Mouse (Mus musculus): ENCODE data around the gene Rab30. TPM values are rescaled to one million over a fixed set of nuclear protein-coding genes. Genes with fewer than 3 reads are reported as not detected.

The Rab30 gene
- polyA plus RNA-seq, 1 experiment from 2014 or later = 20.9 TPM

- Histone ChIP-seq H3K9ac (ENCODE audit: low read length) (no peak overlapping the region), H3K36me3 (ENCODE audit: control insufficient read depth, insufficient read depth, low read length) (no peaks in the 10 kb centered on the region), H3K27ac (ENCODE audit: low read length) (no peak overlapping the region), H3K4me1 (ENCODE audit: control insufficient read depth, insufficient read depth, low read length) (0 out of 2 replicates have a peak, but pooled peaks cover 6% of the 10 kb centered on the region), H3K27me3 (ENCODE audit: control insufficient read depth, insufficient read depth, low read length) (no peaks in the 10 kb centered on the region), H3K4me3 (replicated peaks; ENCODE audit: low read length) (no peak overlapping the region), H3K9me3 (replicated peaks; ENCODE audit: control insufficient read depth, low read length) (no peaks in the 10 kb centered on the region), H3K4me2 (ENCODE audit: low read depth, low read length) (no peak overlapping the region)
- 67% methylated on average over 10 of the region's 10 CpGs for WGBS
- no peak for ATAC-seq (ENCODE audit: insufficient read depth, low FRiP score)
These were observed 58.5 kb downstream of the Rab30 start for GRCm38 (mm10) chr7:92799665-92800595.

- WGBS = 73% methylated on average over 4 of the region's 4 CpGs
- H3K4me3 ChIP-seq (replicated peaks; ENCODE audit: low read length) = no peak overlapping the region
- H3K27ac ChIP-seq (ENCODE audit: low read length) = no peak overlapping the region
- no peak for ATAC-seq (ENCODE audit: insufficient read depth, low FRiP score)
- H3K36me3 ChIP-seq (ENCODE audit: control insufficient read depth, insufficient read depth, low read length) = no peaks in the 10 kb centered on the region
- no peaks in the 10 kb centered on the region for H3K9me3 ChIP-seq (replicated peaks; ENCODE audit: control insufficient read depth, low read length)
- no peak overlapping the region for H3K4me2 ChIP-seq (ENCODE audit: low read depth, low read length)
- H3K27me3 ChIP-seq (ENCODE audit: control insufficient read depth, insufficient read depth, low read length) = no peaks in the 10 kb centered on the region
- H3K9ac ChIP-seq (ENCODE audit: low read length) = no peak overlapping the region
- H3K4me1 ChIP-seq (ENCODE audit: control insufficient read depth, insufficient read depth, low read length) = 0 out of 2 replicates have a peak, but pooled peaks cover 6% of the 10 kb centered on the region
These were observed 60.8 kb downstream of the Rab30 start for GRCm38 (mm10) chr7:92802158-92802557.

- Histone ChIP-seq H3K27me3 (ENCODE audit: control insufficient read depth, insufficient read depth, low read length) (no peaks in the 10 kb centered on the region), H3K9ac (ENCODE audit: low read length) (no peak overlapping the region), H3K4me2 (ENCODE audit: low read depth, low read length) (no peak overlapping the region), H3K36me3 (ENCODE audit: control insufficient read depth, insufficient read depth, low read length) (no peaks in the 10 kb centered on the region), H3K4me1 (ENCODE audit: control insufficient read depth, insufficient read depth, low read length) (0 out of 2 replicates have a peak, but pooled peaks cover 6% of the 10 kb centered on the region), H3K9me3 (replicated peaks; ENCODE audit: control insufficient read depth, low read length) (no peaks in the 10 kb centered on the region), H3K4me3 (replicated peaks; ENCODE audit: low read length) (no peak overlapping the region), H3K27ac (ENCODE audit: low read length) (no peak overlapping the region)
- ATAC-seq (ENCODE audit: insufficient read depth, low FRiP score) = no peak
- 61% methylated on average over 1 of the region's 1 CpGs for WGBS
These were observed 61.8 kb downstream of the Rab30 start for GRCm38 (mm10) chr7:92803191-92803590.

- ATAC-seq (ENCODE audit: insufficient read depth, low FRiP score) = no peak
- Histone ChIP-seq H3K27me3 (ENCODE audit: control insufficient read depth, insufficient read depth, low read length) (no peaks in the 10 kb centered on the region), H3K4me2 (ENCODE audit: low read depth, low read length) (no peak overlapping the region), H3K4me3 (replicated peaks; ENCODE audit: low read length) (no peak overlapping the region), H3K36me3 (ENCODE audit: control insufficient read depth, insufficient read depth, low read length) (no peaks in the 10 kb centered on the region), H3K4me1 (ENCODE audit: control insufficient read depth, insufficient read depth, low read length) (0 out of 2 replicates have a peak, but pooled peaks cover 6% of the 10 kb centered on the region), H3K27ac (ENCODE audit: low read length) (peak overlapping the region; percentile 64; the same call in 1 of the 2 replicates), H3K9me3 (replicated peaks; ENCODE audit: control insufficient read depth, low read length) (no peaks in the 10 kb centered on the region), H3K9ac (ENCODE audit: low read length) (no peak overlapping the region)
- WGBS = 85% methylated on average over 9 of the region's 9 CpGs
These were observed 63.7 kb downstream of the Rab30 start for GRCm38 (mm10) chr7:92804919-92805668.

GRCm38 (mm10) chr7:92806512-92807188, 65.2 kb downstream of the Rab30 start:
- H3K36me3 ChIP-seq (ENCODE audit: control insufficient read depth, insufficient read depth, low read length) = no peaks in the 10 kb centered on the region
- H3K4me1 ChIP-seq (ENCODE audit: control insufficient read depth, insufficient read depth, low read length) = 0 out of 2 replicates have a peak, but pooled peaks cover 6% of the 10 kb centered on the region
- H3K4me3 ChIP-seq (replicated peaks; ENCODE audit: low read length) = no peak overlapping the region
- H3K9ac ChIP-seq (ENCODE audit: low read length) = no peak overlapping the region
- 39% methylated on average over 15 of the region's 15 CpGs for WGBS
- no peak for ATAC-seq (ENCODE audit: insufficient read depth, low FRiP score)
- no peaks in the 10 kb centered on the region for H3K9me3 ChIP-seq (replicated peaks; ENCODE audit: control insufficient read depth, low read length)
- H3K27ac ChIP-seq (ENCODE audit: low read length) = no peak overlapping the region
- H3K4me2 ChIP-seq (ENCODE audit: low read depth, low read length) = no peak overlapping the region
- no peaks in the 10 kb centered on the region for H3K27me3 ChIP-seq (ENCODE audit: control insufficient read depth, insufficient read depth, low read length)

GRCm38 (mm10) chr7:92807482-92807881, 66.1 kb downstream of the Rab30 start:
- Histone ChIP-seq H3K9ac (ENCODE audit: low read length) (no peak overlapping the region), H3K36me3 (ENCODE audit: control insufficient read depth, insufficient read depth, low read length) (no peaks in the 10 kb centered on the region), H3K4me3 (replicated peaks; ENCODE audit: low read length) (no peak overlapping the region), H3K4me1 (ENCODE audit: control insufficient read depth, insufficient read depth, low read length) (0 out of 2 replicates have a peak, but pooled peaks cover 6% of the 10 kb centered on the region), H3K27me3 (ENCODE audit: control insufficient read depth, insufficient read depth, low read length) (no peaks in the 10 kb centered on the region), H3K27ac (ENCODE audit: low read length) (no peak overlapping the region), H3K9me3 (replicated peaks; ENCODE audit: control insufficient read depth, low read length) (no peaks in the 10 kb centered on the region), H3K4me2 (ENCODE audit: low read depth, low read length) (no peak overlapping the region)
- 79% methylated on average over 4 of the region's 4 CpGs for WGBS
- ATAC-seq (ENCODE audit: insufficient read depth, low FRiP score) = no peak

GRCm38 (mm10) chr7:92811667-92812279, 70.4 kb downstream of the Rab30 start:
- H3K4me3 ChIP-seq (replicated peaks; ENCODE audit: low read length) = no peak overlapping the region
- no peak overlapping the region for H3K27ac ChIP-seq (ENCODE audit: low read length)
- H3K4me2 ChIP-seq (ENCODE audit: low read depth, low read length) = no peak overlapping the region
- H3K9ac ChIP-seq (ENCODE audit: low read length) = no peak overlapping the region
- ATAC-seq (ENCODE audit: insufficient read depth, low FRiP score) = no peak
- H3K27me3 ChIP-seq (ENCODE audit: control insufficient read depth, insufficient read depth, low read length) = no peaks in the 10 kb centered on the region
- no peaks in the 10 kb centered on the region for H3K36me3 ChIP-seq (ENCODE audit: control insufficient read depth, insufficient read depth, low read length)
- 72% methylated on average over 7 of the region's 7 CpGs for WGBS
- H3K4me1 ChIP-seq (ENCODE audit: control insufficient read depth, insufficient read depth, low read length) = no peaks in the 10 kb centered on the region
- H3K9me3 ChIP-seq (replicated peaks; ENCODE audit: control insufficient read depth, low read length) = no peaks in the 10 kb centered on the region

GRCm38 (mm10) chr7:92817242-92817641, 75.8 kb downstream of the Rab30 start:
- ATAC-seq (ENCODE audit: insufficient read depth, low FRiP score) = no peak
- Histone ChIP-seq H3K4me1 (ENCODE audit: control insufficient read depth, insufficient read depth, low read length) (peaks cover 7% of the 10 kb centered on the region), H3K27ac (ENCODE audit: low read length) (no peak overlapping the region), H3K27me3 (ENCODE audit: control insufficient read depth, insufficient read depth, low read length) (no peaks in the 10 kb centered on the region), H3K4me3 (replicated peaks; ENCODE audit: low read length) (no peak overlapping the region), H3K9me3 (replicated peaks; ENCODE audit: control insufficient read depth, low read length) (no peaks in the 10 kb centered on the region), H3K4me2 (ENCODE audit: low read depth, low read length) (no peak overlapping the region), H3K9ac (ENCODE audit: low read length) (no peak overlapping the region), H3K36me3 (ENCODE audit: control insufficient read depth, insufficient read depth, low read length) (no peaks in the 10 kb centered on the region)
- 69% methylated on average over 2 of the region's 2 CpGs for WGBS
